Mouse (Mus musculus) ES-Bruce4 (cell line): Measurements from ENCODE around the gene Gm20390.
A peak's percentile ranks its signal among the peaks of the same experiment; 100 is the strongest.

Source experiments
- CTCF ChIP-seq: IDR thresholded peaks from one replicate; pipeline ENCODE4 v1.8.1; 2011; ENCODE audit warnings: low read depth, low read length
- POLR2A ChIP-seq: IDR thresholded peaks from one replicate; pipeline ENCODE4 v1.8.1; 2011; ENCODE audit warnings: low read length; ENCODE audit not compliant: insufficient read depth

DNA sequence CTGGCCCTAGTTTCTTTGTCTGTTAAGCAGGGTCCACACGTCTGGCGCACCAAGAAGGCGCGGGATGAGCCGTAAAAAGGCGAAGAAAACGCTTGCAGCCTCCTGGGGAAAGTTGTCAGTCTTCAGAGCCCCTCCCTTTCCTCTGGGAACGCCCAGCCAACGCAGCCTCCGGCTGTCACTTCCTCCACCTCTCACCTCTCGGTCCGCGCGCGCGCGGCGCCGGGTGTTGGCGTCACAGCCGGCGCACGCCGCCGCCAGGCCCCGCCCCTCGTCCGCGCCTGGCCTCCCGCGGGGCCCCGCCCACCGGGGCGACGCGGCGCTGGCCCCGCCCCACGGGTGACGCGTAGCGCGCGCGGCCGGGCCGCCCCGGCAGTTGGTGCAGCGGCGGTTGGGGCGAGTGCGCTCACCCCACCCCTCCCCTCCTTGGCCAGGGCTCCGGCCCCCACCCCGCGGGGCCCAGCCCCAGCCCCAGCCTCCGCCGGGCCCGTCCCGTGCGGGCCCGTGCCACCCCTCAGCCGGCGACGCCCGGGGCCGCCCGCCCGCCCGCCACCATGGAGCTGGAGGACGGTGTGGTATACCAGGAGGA lies 27.7 kb upstream of the Gm20390 start, which contains the start of gene Spag9:
- TF ChIP-seq POLR2A (peak; percentile 20), CTCF (no peak)
